Mouse (Mus musculus) MEL (cell line): Measurements from ENCODE around the gene Sycp2l.

Experiments
- CTCF ChIP-seq, 3 experiments: IDR thresholded peaks in 2 of 3; conservative IDR thresholded peaks in 1 of 3; 2 replicates each; pipeline ENCODE4 v1.5.1; 2011 to 2012; ENCODE audit warnings: low read length in 3 of 3, low read depth in 2 of 3, mild to moderate bottlenecking in 2 of 3, improper control_type of control experiment in 1 of 3, inconsistent platforms in 1 of 3, mixed read lengths in 1 of 3, moderate library complexity in 1 of 3; ENCODE audit not compliant: control insufficient read depth in 1 of 3, insufficient read depth in 1 of 3, poor library complexity in 1 of 3, severe bottlenecking in 1 of 3
- E2F4 ChIP-seq: IDR thresholded peaks from 2 replicates; pipeline ENCODE4 v1.6.1; 2011; ENCODE audit warnings: low read depth, low read length, improper control_type of control experiment, borderline replicate concordance
- EP300 ChIP-seq, 2 experiments: IDR thresholded peaks; 2 replicates each; pipeline ENCODE4 v1.6.1; 2011; ENCODE audit warnings: improper control_type of control experiment in 2 of 2, low read length in 2 of 2, low read depth in 1 of 2, mild to moderate bottlenecking in 1 of 2
- GATA1 ChIP-seq: IDR thresholded peaks from 2 replicates; pipeline ENCODE4 v1.6.1; 2011; ENCODE audit warnings: low read depth, low read length, improper control_type of control experiment
- POLR2A ChIP-seq, 2 experiments: IDR thresholded peaks; 2 replicates each; pipeline ENCODE4 v1.6.1; 2011 to 2012; ENCODE audit warnings: low read length in 2 of 2, mild to moderate bottlenecking in 2 of 2, control low read depth in 1 of 2, improper control_type of control experiment in 1 of 2, low read depth in 1 of 2, moderate library complexity in 1 of 2; ENCODE audit not compliant: control insufficient read depth in 1 of 2, insufficient read depth in 1 of 2, poor library complexity in 1 of 2
- UBTF ChIP-seq: IDR thresholded peaks from 2 replicates; pipeline ENCODE4 v1.6.1; 2012; ENCODE audit warnings: low read depth, mild to moderate bottlenecking, inconsistent platforms, low read length, improper control_type of control experiment, moderate library complexity, borderline replicate concordance; ENCODE audit not compliant: insufficient read depth
- ZNF384 ChIP-seq: IDR thresholded peaks from 2 replicates; pipeline ENCODE4 v1.6.1; 2012; ENCODE audit warnings: low read depth, mild to moderate bottlenecking, inconsistent platforms, low read length, improper control_type of control experiment

GRCm38 (mm10) chr13:41067618-41068017 is 46.5 kb upstream of the Sycp2l start:
- TF ChIP-seq POLR2A (IDR thresholded peaks at IDR 0.05; ENCODE audit: control insufficient read depth in 1 of 2, insufficient read depth in 1 of 2, low read depth in 1 of 2, low read length in 2 of 2, poor library complexity in 1 of 2) (no peak), UBTF (no peak), GATA1 (no peak), CTCF (IDR thresholded peaks at IDR 0.05 in 2 of 3, conservative IDR thresholded peaks at IDR 0.05 in 1 of 3; ENCODE audit: control insufficient read depth in 1 of 3, insufficient read depth in 1 of 3, low read depth in 2 of 3, low read length in 3 of 3, poor library complexity in 1 of 3, severe bottlenecking in 1 of 3) (no peak), ZNF384 (no peak), E2F4 (no peak), EP300 (IDR thresholded peaks at IDR 0.05; ENCODE audit: low read depth in 1 of 2, low read length in 2 of 2) (no peak)
